Mouse (Mus musculus): ENCODE data around the gene Gm10190. TPM values are rescaled to one million over a fixed set of nuclear protein-coding genes. Genes with fewer than 3 reads are reported as not detected.

Gene Gm10190
- not detected in 4 replicates for total RNA-seq (2023; ENCODE audit: inconsistent age)

GRCm38 (mm10) chr17:80372989-80373725, at the start of gene Gm10190:
Gm10190 (minus strand) TSS chr17:80373541.

Other genes with a start within 250 kb of the Gm10190 start
- 1.5 to 2.2 TPM (median 1.8 TPM) in 4 replicates for gene Galm, start 246.1 kb downstream of the Gm10190 start, total RNA-seq (2023; ENCODE audit: inconsistent age)
- 369 to 391 TPM (median 372 TPM) in 4 replicates for gene Srsf7, start 166.2 kb downstream of the Gm10190 start, total RNA-seq (2023; ENCODE audit: inconsistent age)
- gene Ttc39d, start 166.1 kb downstream of the Gm10190 start, total RNA-seq (2023; ENCODE audit: inconsistent age): not detected in 4 replicates
- gene Gemin6, start 149.1 kb downstream of the Gm10190 start, total RNA-seq (2023; ENCODE audit: inconsistent age): 3.4 to 6.0 TPM (median 4.7 TPM) in 4 replicates
- 1.4 to 2.8 TPM (median 1.8 TPM) in 3 of 4 replicates, not detected in the other for gene Morn2, start 83.3 kb downstream of the Gm10190 start, total RNA-seq (2023; ENCODE audit: inconsistent age)
- gene Dhx57, start 83.1 kb downstream of the Gm10190 start, total RNA-seq (2023; ENCODE audit: inconsistent age): 39.1 to 45.5 TPM (median 43.1 TPM) in 4 replicates
- 0.70 TPM in 1 of 4 replicates, not detected in the others for gene Arhgef33, start 66.1 kb downstream of the Gm10190 start, total RNA-seq (2023; ENCODE audit: inconsistent age)
- 22.4 to 25.5 TPM (median 23.3 TPM) in 4 replicates for gene Sos1, start 106.9 kb upstream of the Gm10190 start, total RNA-seq (2023; ENCODE audit: inconsistent age)
- 0.24 to 0.33 TPM (median 0.26 TPM) in 3 of 4 replicates, not detected in the other for gene Cdkl4, start 204.3 kb upstream of the Gm10190 start, total RNA-seq (2023; ENCODE audit: inconsistent age)

Data from B cell, adult (primary cell).